Mouse (Mus musculus) lung, embryonic 14.5 days (tissue): Measurements from ENCODE around the gene Dmrt1. TPM values are rescaled to one million over a fixed set of nuclear protein-coding genes. Genes with fewer than 3 reads are reported as not detected.

Experiments
- ATAC-seq: fragments of 200-750 bp; cut with Nextera tagmentation; 2 replicates; pipeline ENCODE4 v1.8.0; 2017; ENCODE audit warnings: mild to moderate bottlenecking, moderate TSS enrichment, moderate library complexity; ENCODE audit not compliant: insufficient read depth
- DNase-seq: peaks from one replicate; pipeline ENCODE4 v3.0.0-alpha.2; 2015
- H3K27ac ChIP-seq: fragments of 300-500 bp; sonication (generic); 2 replicates; pipeline ENCODE4 v1.5.1; 2014; ENCODE audit warnings: low read depth, mild to moderate bottlenecking, moderate library complexity
- H3K27me3 ChIP-seq: fragments of 300-500 bp; sonication (generic); 2 replicates; pipeline ENCODE4 v1.6.1; 2014; ENCODE audit warnings: low read length, control low read depth; ENCODE audit not compliant: insufficient read depth
- H3K36me3 ChIP-seq: fragments of 300-500 bp; sonication (generic); 2 replicates; pipeline ENCODE4 v1.6.1; 2014; ENCODE audit warnings: control low read depth; ENCODE audit not compliant: insufficient read depth
- H3K4me1 ChIP-seq: fragments of 300-500 bp; sonication (generic); 2 replicates; pipeline ENCODE4 v1.6.1; 2014; ENCODE audit warnings: antibody characterized with exemption, control low read depth; ENCODE audit not compliant: insufficient read depth
- H3K4me2 ChIP-seq: fragments of 300-500 bp; sonication (generic); 2 replicates; pipeline ENCODE4 v1.6.1; 2014; ENCODE audit warnings: mild to moderate bottlenecking
- H3K4me3 ChIP-seq: fragments of 300-500 bp; sonication (generic); 2 replicates; pipeline ENCODE4 v1.5.1; 2014; ENCODE audit warnings: low read depth, low read length
- H3K9ac ChIP-seq: fragments of 300-500 bp; sonication (generic); 2 replicates; pipeline ENCODE4 v1.6.1; 2014
- H3K9me3 ChIP-seq: fragments of 300-500 bp; sonication (generic); 2 replicates; pipeline ENCODE4 v1.6.1; 2016; ENCODE audit warnings: low read depth, low read length, control low read depth
- CTCF ChIP-seq: IDR thresholded peaks from 2 replicates; pipeline ENCODE4 v1.5.1; 2016; ENCODE audit warnings: antibody characterized with exemption, low read depth
- WGBS: fragments of 180-500 bp; shearing (Covaris S2); extraction: QIAGEN DNeasy Blood & Tissue Kit; methylation state at CpG from one replicate; pipeline ENCODE4 v1.1.7; 2014; 5-methylcytosine and 5-hydroxymethylcytosine counted together
- polyA plus RNA-seq: library from polyadenylated mRNA; unstranded; fragments of >200 nt; fragmentation: Nextera tagmentation; extraction: Ambion mirVana; gene quantifications from 2 replicates; pipeline ENCODE4 v1.2.1, GENCODE M21; 2014

Dmrt1 gene
- polyA plus RNA-seq, 1 experiment from 2014 or later = not detected

- no peak for DNase-seq
- TF ChIP-seq CTCF = no peak
- Histone ChIP-seq H3K4me2 (peak overlapping the region; percentile 60), H3K27me3 (peaks cover 97% of the 10 kb centered on the region), H3K9ac (no peak overlapping the region), H3K27ac (no peak overlapping the region), H3K36me3 (no peaks in the 10 kb centered on the region), H3K9me3 (no peaks in the 10 kb centered on the region), H3K4me3 (peak overlapping the region; percentile 35), H3K4me1 (no peaks in the 10 kb centered on the region)
- no peak for ATAC-seq
- WGBS = under 1% methylated on average over 42 of the region's 42 CpGs
Observed at GRCm38 (mm10) chr19:25611116-25611515, 105.7 kb downstream of the Dmrt1 start.

GRCm38 (mm10) chr19:25611876-25612805 is 106.7 kb downstream of the Dmrt1 start:
- no peak for ATAC-seq
- 11% methylated on average over 16 of the region's 16 CpGs for WGBS

GRCm38 (mm10) chr19:25612806-25613295 is 107.4 kb downstream of the Dmrt1 start:
- no peak for DNase-seq
- 9% methylated on average over 6 of the region's 6 CpGs for WGBS
- no peaks in the 10 kb centered on the region for H3K4me1 ChIP-seq
- H3K4me2 ChIP-seq = no peak overlapping the region
- H3K4me3 ChIP-seq = no peak overlapping the region
- H3K27ac ChIP-seq = no peak overlapping the region
- H3K27me3 ChIP-seq = peaks cover 97% of the 10 kb centered on the region
- H3K36me3 ChIP-seq = no peaks in the 10 kb centered on the region
- no peak overlapping the region for H3K9ac ChIP-seq
- H3K9me3 ChIP-seq = no peaks in the 10 kb centered on the region
- no peak for TF ChIP-seq CTCF
- ATAC-seq = no peak

More at GRCm38 (mm10) chr19:25611876-25612805, 106.7 kb downstream of the Dmrt1 start:
- Histone ChIP-seq H3K9me3 (no peaks in the 10 kb centered on the region), H3K4me2 (no peak overlapping the region), H3K27ac (no peak overlapping the region), H3K4me1 (no peaks in the 10 kb centered on the region), H3K9ac (no peak overlapping the region), H3K27me3 (peaks cover 98% of the 10 kb centered on the region), H3K36me3 (no peaks in the 10 kb centered on the region), H3K4me3 (no peak overlapping the region)
- no peak for TF ChIP-seq CTCF
- no peak for DNase-seq

- 10% methylated on average over 13 of the region's 13 CpGs for WGBS
- no peak for ATAC-seq
- no peak overlapping the region for H3K4me3 ChIP-seq
- H3K27me3 ChIP-seq = peaks cover 93% of the 10 kb centered on the region
- H3K27ac ChIP-seq = no peak overlapping the region
- H3K4me2 ChIP-seq = no peak overlapping the region
- no peak for DNase-seq
- H3K9ac ChIP-seq = no peak overlapping the region
- H3K4me1 ChIP-seq = no peaks in the 10 kb centered on the region
- no peak for TF ChIP-seq CTCF
- H3K36me3 ChIP-seq = no peaks in the 10 kb centered on the region
- no peaks in the 10 kb centered on the region for H3K9me3 ChIP-seq
Observed at GRCm38 (mm10) chr19:25613476-25614300, 108.3 kb downstream of the Dmrt1 start.

- no peak for TF ChIP-seq CTCF
- H3K4me3 ChIP-seq = no peak overlapping the region
- H3K27me3 ChIP-seq = peaks cover 88% of the 10 kb centered on the region
- H3K36me3 ChIP-seq = no peaks in the 10 kb centered on the region
- no peaks in the 10 kb centered on the region for H3K4me1 ChIP-seq
- ATAC-seq (no peak), DNase-seq (no peak)
- WGBS = 12% methylated on average over 6 of the region's 6 CpGs
- no peaks in the 10 kb centered on the region for H3K9me3 ChIP-seq
- no peak overlapping the region for H3K9ac ChIP-seq
- no peak overlapping the region for H3K4me2 ChIP-seq
- no peak overlapping the region for H3K27ac ChIP-seq
Observed at GRCm38 (mm10) chr19:25615889-25616288, 110.5 kb downstream of the Dmrt1 start.

GRCm38 (mm10) chr19:25622291-25623251 is 117.2 kb downstream of the Dmrt1 start:
- no peak overlapping the region for H3K9ac ChIP-seq
- no peak overlapping the region for H3K27ac ChIP-seq
- peaks cover 78% of the 10 kb centered on the region for H3K27me3 ChIP-seq
- 31% methylated on average over 54 of the region's 54 CpGs for WGBS
- peak; percentile 88 for DNase-seq
- H3K4me1 ChIP-seq = no peaks in the 10 kb centered on the region
- peak; percentile 86 for TF ChIP-seq CTCF
- no peaks in the 10 kb centered on the region for H3K36me3 ChIP-seq
- peak overlapping the region; percentile 50 for H3K4me2 ChIP-seq
- ATAC-seq = peak; percentile 74
- H3K4me3 ChIP-seq = peak overlapping the region; percentile 23
- H3K9me3 ChIP-seq = no peaks in the 10 kb centered on the region
